Mouse (Mus musculus) midbrain, embryonic 11.5 days (tissue): ENCODE data around the gene Klhdc1. TPM values are rescaled to one million over a fixed set of nuclear protein-coding genes. Genes with fewer than 3 reads are reported as not detected.

Experiments used
- ATAC-seq: fragments of 200-750 bp; cut with Nextera tagmentation; 2 replicates; pipeline ENCODE4 v1.8.0; 2017; ENCODE audit warnings: moderate TSS enrichment, moderate library complexity; ENCODE audit not compliant: low FRiP score
- DNase-seq: peaks from one replicate; pipeline ENCODE4 v3.0.0; 2015; ENCODE audit warnings: low spot score; ENCODE audit errors: missing footprints
- H3K27ac ChIP-seq: fragments of 300-500 bp; sonication (generic); 2 replicates; pipeline ENCODE4 v1.5.1; 2014; ENCODE audit warnings: low read depth, low read length
- H3K27me3 ChIP-seq: fragments of 300-500 bp; sonication (generic); 2 replicates; pipeline ENCODE4 v1.6.1; 2014; ENCODE audit warnings: mild to moderate bottlenecking, low read length, moderate library complexity, mixed read lengths; ENCODE audit not compliant: control insufficient read depth, insufficient read depth
- H3K36me3 ChIP-seq: fragments of 300-500 bp; sonication (generic); 2 replicates; pipeline ENCODE4 v1.6.1; 2014; ENCODE audit warnings: mild to moderate bottlenecking, low read length, moderate library complexity, mixed read lengths; ENCODE audit not compliant: control insufficient read depth, insufficient read depth
- H3K4me1 ChIP-seq: fragments of 300-500 bp; sonication (generic); 2 replicates; pipeline ENCODE4 v1.6.1; 2014; ENCODE audit warnings: low read length; ENCODE audit not compliant: control insufficient read depth, insufficient read depth
- H3K4me2 ChIP-seq: fragments of 300-500 bp; sonication (generic); 2 replicates; pipeline ENCODE4 v1.6.1; 2014; ENCODE audit warnings: mild to moderate bottlenecking, moderate library complexity
- H3K4me3 ChIP-seq: fragments of 300-500 bp; sonication (generic); 2 replicates; pipeline ENCODE4 v1.5.1; 2014; ENCODE audit warnings: low read depth, low read length
- H3K9ac ChIP-seq: fragments of 300-500 bp; sonication (generic); 2 replicates; pipeline ENCODE4 v1.6.1; 2014; ENCODE audit warnings: low read length
- H3K9me3 ChIP-seq: fragments of 300-500 bp; sonication (generic); 2 replicates; pipeline ENCODE4 v1.6.1; 2016; ENCODE audit warnings: low read length; ENCODE audit not compliant: control insufficient read depth
- WGBS: fragments of 180-500 bp; shearing (Covaris S2); extraction: QIAGEN DNeasy Blood & Tissue Kit; methylation state at CpG from one replicate; pipeline ENCODE4 v1.1.7; 2014; 5-methylcytosine and 5-hydroxymethylcytosine counted together
- polyA plus RNA-seq: library from polyadenylated mRNA; unstranded; fragments of >200 nt; fragmentation: Nextera tagmentation; extraction: Ambion mirVana; gene quantifications from 2 replicates; pipeline ENCODE4 v1.2.1, GENCODE M21; 2014

Gene Klhdc1
- polyA plus RNA-seq = 2.9 and 3.3 TPM in 2 replicates

- Histone ChIP-seq H3K27ac (peak within 1 kb of the TSS; percentile 51; the same call in 1 of the 2 replicates), H3K4me1 (peaks cover 7% of the 10 kb centered on the region; the same call in 1 of the 2 replicates), H3K4me3 (peak within 1 kb of the TSS; percentile 66), H3K9ac (peak within 1 kb of the TSS; percentile 94), H3K27me3 (no peaks in the 10 kb centered on the region), H3K9me3 (no peaks in the 10 kb centered on the region), H3K4me2 (peak within 1 kb of the TSS; percentile 75), H3K36me3 (no peaks in the 10 kb centered on the region)
- 71% methylated on average over 6 of the region's 6 CpGs for WGBS
- DNase-seq = no peak
- ATAC-seq = no peak
Measured at GRCm38 (mm10) chr12:69240876-69241275, at the start of gene Klhdc1. TSS of gene Klhdc1 (plus strand) at chr12:69241176.

- DNase-seq (peak; percentile 69), ATAC-seq (no peak)
- 0 out of 2 replicates have a peak, but pooled peaks cover 10% of the 10 kb centered on the region for H3K36me3 ChIP-seq
- no peak overlapping the region for H3K4me2 ChIP-seq
- H3K27ac ChIP-seq = no peak overlapping the region
- WGBS = 91% methylated on average over 5 of the region's 5 CpGs
- no peaks in the 10 kb centered on the region for H3K9me3 ChIP-seq
- peaks cover 8% of the 10 kb centered on the region; the same call in 1 of the 2 replicates for H3K4me1 ChIP-seq
- no peak overlapping the region for H3K4me3 ChIP-seq
- H3K27me3 ChIP-seq = no peaks in the 10 kb centered on the region
- H3K9ac ChIP-seq = no peak overlapping the region
Measured at GRCm38 (mm10) chr12:69191396-69191795, 49.6 kb upstream of the Klhdc1 start.

DNA sequence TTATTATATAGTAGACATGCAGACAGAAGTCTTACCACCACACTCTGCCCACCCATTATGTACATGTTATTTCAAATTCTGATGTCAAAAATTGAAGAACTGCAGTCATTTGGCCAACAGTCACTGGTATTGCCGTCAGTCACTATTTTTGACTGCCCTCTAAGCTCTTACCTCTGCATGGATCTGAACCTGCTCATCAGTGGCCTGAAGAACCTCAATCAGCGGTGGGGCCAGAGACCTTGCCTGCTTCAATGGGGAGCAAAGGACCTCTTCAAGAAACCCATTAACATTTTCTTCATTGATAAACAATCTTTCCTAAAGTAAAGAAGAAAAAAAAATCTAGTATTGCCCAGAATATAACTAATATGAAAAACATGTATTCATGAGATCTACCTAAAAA lies 48.3 kb upstream of the Klhdc1 start:
- Histone ChIP-seq H3K4me2 (no peak overlapping the region), H3K4me3 (no peak overlapping the region), H3K36me3 (0 out of 2 replicates have a peak, but pooled peaks cover 10% of the 10 kb centered on the region), H3K9ac (no peak overlapping the region), H3K4me1 (peaks cover 4% of the 10 kb centered on the region; the same call in 1 of the 2 replicates), H3K27me3 (no peaks in the 10 kb centered on the region), H3K27ac (no peak overlapping the region), H3K9me3 (no peaks in the 10 kb centered on the region)
- ATAC-seq (no peak), DNase-seq (no peak)
- 94% methylated on average over 2 of the region's 2 CpGs for WGBS

DNA sequence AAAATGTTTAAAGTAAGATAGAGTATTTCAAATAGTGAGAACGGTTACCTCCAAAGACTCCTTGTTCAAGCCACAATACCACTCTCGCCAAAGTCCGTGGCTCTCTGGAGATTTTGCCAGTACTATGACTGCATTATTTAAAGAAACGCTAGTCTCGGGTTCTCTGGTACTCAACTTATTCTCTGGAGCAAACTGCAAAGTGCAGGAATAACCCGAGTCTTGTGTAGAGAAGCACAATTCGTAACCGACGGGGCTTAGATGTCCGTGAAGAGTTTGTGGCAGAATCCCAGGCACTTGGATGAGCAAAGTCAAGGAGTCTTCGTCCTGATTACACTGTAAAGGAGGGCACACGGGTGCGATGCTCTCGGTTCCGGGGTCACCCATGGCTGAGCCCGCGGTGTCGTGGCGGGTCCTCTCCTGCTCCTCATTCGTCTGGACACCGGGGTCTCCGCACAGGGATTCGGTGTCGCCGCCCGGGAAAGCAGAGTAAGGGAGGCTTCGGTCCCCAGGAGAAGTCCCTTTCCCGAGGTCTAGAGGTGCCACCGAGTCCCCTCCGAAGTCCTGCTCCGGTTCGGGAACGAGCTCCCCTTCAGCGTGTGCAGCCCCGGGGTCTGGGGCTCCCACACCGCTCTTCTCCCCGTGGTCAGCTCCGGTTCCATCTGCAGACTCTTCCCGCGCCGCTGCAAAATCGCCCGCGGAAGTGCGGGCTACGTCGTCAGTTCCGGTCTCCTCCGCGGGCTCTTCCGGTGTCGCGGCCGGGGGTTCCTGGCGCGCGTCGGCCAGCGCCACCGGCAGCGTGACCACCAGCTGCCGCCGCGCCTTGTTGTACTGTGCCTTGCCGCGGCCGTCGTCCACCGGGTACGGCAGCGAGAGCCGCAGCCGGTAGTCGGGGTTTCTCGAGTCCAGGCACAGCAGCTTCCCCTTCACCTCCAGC lies 44.3 kb upstream of the Klhdc1 start, which contains the start of gene Gm49383:
Gene Gm49383 (minus strand): TSS at position 661 of the 934 bp plus-strand sequence.
- peak within 1 kb of the TSS; percentile 98 for H3K4me2 ChIP-seq
- DNase-seq = peak; percentile 98
- H3K36me3 ChIP-seq = peaks cover 6% of the 10 kb centered on the region; the same call in 1 of the 2 replicates
- H3K27me3 ChIP-seq = no peaks in the 10 kb centered on the region
- peak within 1 kb of the TSS; percentile 93 for H3K4me3 ChIP-seq
- peak; percentile 88 for ATAC-seq
- peak within 1 kb of the TSS; percentile 79 for H3K27ac ChIP-seq
- H3K9me3 ChIP-seq = no peaks in the 10 kb centered on the region
- H3K4me1 ChIP-seq = peaks cover 15% of the 10 kb centered on the region
- under 1% methylated on average over 75 of the region's 75 CpGs for WGBS
- H3K9ac ChIP-seq = peak within 1 kb of the TSS; percentile 89

DNA sequence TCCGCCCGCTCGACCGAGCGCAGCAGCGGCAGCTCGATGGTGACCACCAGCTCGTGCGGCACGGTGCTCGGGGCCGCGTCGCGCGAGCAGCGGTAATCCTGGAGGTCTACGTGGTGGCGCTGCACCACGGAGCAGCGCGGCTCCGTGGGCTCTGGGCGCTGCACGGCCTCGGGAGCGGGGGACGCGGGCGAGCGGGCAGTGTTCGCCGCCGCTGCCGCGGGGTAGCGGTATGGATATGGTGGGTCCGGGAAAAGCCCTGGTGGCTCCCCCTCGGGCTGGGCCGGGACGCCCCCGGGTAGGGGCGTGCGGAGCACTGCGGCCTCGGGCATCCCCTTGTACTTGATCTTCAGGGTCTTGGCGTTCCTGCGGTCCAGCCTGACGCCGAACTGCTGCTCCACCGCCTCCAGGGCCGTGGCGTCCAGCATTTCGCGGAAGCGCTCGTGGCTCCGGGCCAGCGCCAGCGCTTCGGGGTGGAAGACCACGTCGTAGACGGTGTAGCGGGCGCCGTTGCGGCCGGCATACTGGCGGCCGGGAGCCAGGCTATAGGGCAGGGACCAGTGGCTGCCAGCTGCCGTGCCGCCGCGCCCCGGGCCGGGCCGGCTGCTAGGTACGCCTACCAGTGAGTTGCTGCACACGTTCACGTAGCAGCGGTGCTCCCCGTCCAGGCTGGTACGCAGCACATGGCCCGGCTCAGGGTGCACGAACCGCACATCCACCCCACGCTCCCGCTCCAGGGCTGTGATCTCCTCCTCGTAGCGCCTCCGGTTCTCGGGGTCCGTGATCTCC lies 43.4 kb upstream of the Klhdc1 start:
- WGBS = under 1% methylated on average over 94 of the region's 94 CpGs
- ATAC-seq (peak; percentile 80), DNase-seq (peak; percentile 97)
- peak overlapping the region; percentile 98 for H3K4me2 ChIP-seq
- H3K4me3 ChIP-seq = peak overlapping the region; percentile 93
- peaks cover 6% of the 10 kb centered on the region; the same call in 1 of the 2 replicates for H3K36me3 ChIP-seq
- H3K9me3 ChIP-seq = no peaks in the 10 kb centered on the region
- H3K9ac ChIP-seq = peak overlapping the region; percentile 89
- H3K4me1 ChIP-seq = peaks cover 15% of the 10 kb centered on the region
- peak overlapping the region; percentile 79 for H3K27ac ChIP-seq
- no peaks in the 10 kb centered on the region for H3K27me3 ChIP-seq

DNA sequence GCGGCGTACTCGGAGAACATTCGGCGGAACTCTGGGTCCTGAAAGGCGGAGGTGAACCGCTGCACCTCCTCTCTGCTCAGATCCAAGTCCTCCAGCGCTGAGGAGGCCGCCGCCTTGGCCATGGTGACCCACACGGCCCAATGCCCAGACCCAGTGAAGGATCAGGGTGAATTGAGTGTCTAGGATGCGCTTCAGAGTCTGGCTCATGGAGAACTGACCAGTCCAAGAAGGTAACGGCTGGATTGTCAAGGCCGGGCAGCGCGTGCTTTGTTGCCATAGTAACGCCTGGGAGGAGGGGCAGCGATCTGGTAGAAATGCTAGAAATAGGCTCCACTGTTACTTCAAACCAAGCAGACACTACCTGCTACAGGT lies 42.8 kb upstream of the Klhdc1 start, which contains the start of gene Dnaaf2:
Gene Dnaaf2 (minus strand): TSS at position 266 of the 372 bp plus-strand sequence.
- H3K9ac ChIP-seq = peak within 1 kb of the TSS; percentile 89
- DNase-seq (peak; percentile 97), ATAC-seq (peak; percentile 67)
- H3K27me3 ChIP-seq = no peaks in the 10 kb centered on the region
- peak within 1 kb of the TSS; percentile 98 for H3K4me2 ChIP-seq
- H3K27ac ChIP-seq = peak within 1 kb of the TSS; percentile 79
- H3K36me3 ChIP-seq = peaks cover 6% of the 10 kb centered on the region; the same call in 1 of the 2 replicates
- peaks cover 15% of the 10 kb centered on the region for H3K4me1 ChIP-seq
- no peaks in the 10 kb centered on the region for H3K9me3 ChIP-seq
- peak within 1 kb of the TSS; percentile 93 for H3K4me3 ChIP-seq
- 1% methylated on average over 18 of the region's 18 CpGs for WGBS

- Histone ChIP-seq H3K27ac (no peak overlapping the region), H3K27me3 (no peaks in the 10 kb centered on the region), H3K9me3 (no peaks in the 10 kb centered on the region), H3K4me3 (no peak overlapping the region), H3K9ac (no peak overlapping the region), H3K4me2 (no peak overlapping the region), H3K36me3 (peaks cover 8% of the 10 kb centered on the region; the same call in 1 of the 2 replicates), H3K4me1 (peaks cover 15% of the 10 kb centered on the region)
- ATAC-seq = no peak
- peak; percentile 64 for DNase-seq
Measured at GRCm38 (mm10) chr12:69198985-69199384, 42.0 kb upstream of the Klhdc1 start.

DNA sequence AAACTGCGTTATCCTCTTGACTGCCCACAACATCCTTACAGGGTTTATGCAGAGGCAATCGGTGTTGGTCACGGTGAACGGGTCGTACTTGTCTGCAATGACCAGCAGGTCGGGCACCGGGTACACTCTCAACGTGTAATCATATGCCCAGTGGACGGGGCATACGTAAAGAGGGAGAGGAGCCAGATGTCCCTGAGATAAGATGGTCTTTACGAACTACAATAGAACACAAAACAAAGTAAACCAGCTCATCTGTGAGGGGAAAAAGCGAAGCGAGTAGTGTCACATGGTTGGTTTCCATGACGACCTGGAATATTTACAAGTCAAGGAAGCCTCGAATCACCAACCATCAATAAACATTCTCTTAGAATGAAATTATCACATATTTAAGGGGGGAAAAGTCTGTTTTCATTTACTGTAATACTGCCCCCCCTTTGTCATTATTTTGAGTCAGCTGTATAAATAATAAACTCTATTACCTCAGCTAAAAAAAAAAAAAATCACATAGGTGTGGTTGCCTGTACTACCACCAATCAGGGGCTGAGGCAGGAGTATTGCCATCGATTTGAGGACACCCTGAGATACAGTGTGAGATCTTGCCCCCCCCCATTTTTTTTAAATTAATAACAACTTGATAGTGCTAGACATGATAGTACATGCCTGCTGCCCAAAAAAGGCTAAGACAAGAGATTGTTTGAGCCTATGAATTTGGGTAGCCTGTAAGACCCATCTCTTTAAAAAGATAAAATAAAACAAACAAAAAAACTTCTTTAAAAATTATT lies 36.7 kb upstream of the Klhdc1 start, which contains the start of gene Gm49384:
Gene Gm49384 (minus strand): TSS at position 216 of the 782 bp plus-strand sequence.
- DNase-seq (peak; percentile 83), ATAC-seq (peak; percentile 52; the same call in 1 of the 2 replicates)
- H3K4me1 ChIP-seq = no peaks in the 10 kb centered on the region
- no peak within 1 kb of the TSS for H3K27ac ChIP-seq
- WGBS = 76% methylated on average over 16 of the region's 16 CpGs
- no peak within 1 kb of the TSS for H3K4me2 ChIP-seq
- no peak within 1 kb of the TSS for H3K9ac ChIP-seq
- H3K4me3 ChIP-seq = no peak within 1 kb of the TSS
- peaks cover 11% of the 10 kb centered on the region; the same call in 1 of the 2 replicates for H3K36me3 ChIP-seq
- H3K9me3 ChIP-seq = no peaks in the 10 kb centered on the region
- no peaks in the 10 kb centered on the region for H3K27me3 ChIP-seq
